Mouse (Mus musculus): ENCODE data around the gene Best3. TPM values are rescaled to one million over a fixed set of nuclear protein-coding genes. Genes with fewer than 3 reads are reported as not detected.

Gene Best3
- total RNA-seq, 2 experiments from 2014 or later: 0.28 TPM

DNA sequence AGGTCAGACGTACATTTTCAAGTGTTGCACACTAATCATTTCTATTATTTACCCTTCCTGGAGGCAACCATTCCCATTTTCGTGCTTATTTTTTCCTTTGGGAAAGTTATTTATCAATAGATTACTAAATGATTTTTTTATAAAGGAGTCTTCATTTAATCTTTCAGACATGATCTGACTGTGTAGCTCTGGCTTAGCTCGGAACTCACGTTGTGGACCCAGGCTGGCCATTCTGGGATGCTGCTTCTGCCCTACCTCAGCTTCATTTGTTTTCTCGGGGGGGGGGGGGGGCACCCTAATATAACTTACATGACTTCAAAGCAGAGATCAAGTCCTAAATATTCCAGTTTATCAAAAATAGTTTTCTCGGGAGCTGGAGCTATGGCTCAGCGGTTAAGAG lies 78.0 kb downstream of the Best3 start:
- intact Hi-C loops (cut with DNase I): no loop called here
- no peak for DNase-seq (ENCODE audit: extremely low spot score in 1 of 2, low spot score in 2 of 2)

DNA sequence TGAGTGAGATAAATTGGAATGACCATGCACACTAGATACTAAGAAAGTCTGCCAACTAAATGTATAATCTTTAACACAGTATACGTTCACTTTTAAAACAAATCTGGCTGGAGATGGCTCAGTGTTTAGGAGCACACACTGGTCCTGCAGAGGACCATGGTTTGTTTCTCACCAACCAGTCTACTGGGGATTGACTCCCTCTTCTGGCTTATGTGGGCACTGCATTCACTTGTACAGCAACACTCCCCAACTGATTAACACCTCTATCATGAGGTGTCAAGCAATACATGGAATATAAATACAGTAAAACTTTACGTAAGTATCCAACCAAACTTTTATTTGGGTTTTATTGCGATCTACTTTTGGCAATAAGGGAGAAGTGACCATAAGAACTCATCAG lies 83.0 kb downstream of the Best3 start:
- no peak for DNase-seq (ENCODE audit: extremely low spot score in 1 of 2, low spot score in 2 of 2)
- intact Hi-C loops (cut with DNase I): no loop called here

DNA sequence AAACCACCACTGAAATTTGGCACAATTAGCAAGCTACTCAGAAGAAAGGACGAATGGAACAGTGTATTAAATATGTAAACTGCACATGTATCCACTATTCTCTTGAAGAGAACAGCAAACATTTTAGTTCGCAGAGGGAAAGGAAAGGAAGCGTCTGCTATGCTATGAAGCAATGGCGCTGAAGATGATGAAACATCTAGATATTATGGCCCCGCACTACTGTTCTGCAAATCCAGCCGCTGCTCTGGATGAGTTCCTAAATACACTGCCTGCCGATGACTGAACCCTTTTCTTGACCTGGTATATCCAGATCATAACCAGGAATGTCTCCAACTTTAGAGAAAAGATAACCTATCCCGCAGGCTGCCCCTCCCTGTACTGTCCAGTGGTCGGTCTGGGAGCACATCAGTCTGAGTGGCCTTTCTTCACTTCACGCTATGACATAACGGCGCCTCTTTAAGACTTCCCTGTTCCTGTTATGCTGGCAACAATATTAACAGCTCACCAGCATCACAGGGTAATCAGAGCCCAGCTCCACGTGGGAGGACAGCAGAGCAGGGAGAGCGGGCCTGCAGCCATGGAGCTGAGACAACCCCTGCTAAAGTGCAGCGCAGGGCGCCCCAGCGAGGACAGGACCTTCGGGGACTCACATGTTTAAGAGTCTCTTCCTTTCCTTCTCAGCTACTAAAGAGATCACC lies 86.2 kb downstream of the Best3 start:
- intact Hi-C loops (cut with DNase I): no loop called here
- no peak for DNase-seq (ENCODE audit: extremely low spot score in 1 of 2, low spot score in 2 of 2)

DNA sequence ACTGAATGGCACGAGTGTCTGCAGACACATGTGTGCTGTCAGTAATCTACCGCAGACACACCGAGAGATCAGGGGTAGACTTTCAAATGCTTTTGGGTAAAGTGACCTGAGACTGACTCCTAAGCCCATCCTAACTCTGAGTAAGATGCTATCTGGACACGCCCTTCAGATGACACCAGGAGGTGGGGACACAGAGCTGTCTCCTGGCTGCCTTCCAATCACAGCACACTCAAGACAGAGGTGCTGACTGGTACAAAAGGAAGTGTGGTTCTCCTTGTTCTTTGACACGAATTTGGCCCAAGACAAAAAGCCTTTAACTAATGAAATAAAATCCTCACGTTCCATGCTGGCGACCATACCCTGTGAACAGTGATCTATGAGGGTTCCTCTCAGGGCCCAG lies 87.1 kb downstream of the Best3 start:
- no peak for DNase-seq (ENCODE audit: extremely low spot score in 1 of 2, low spot score in 2 of 2)
- intact Hi-C loops (cut with DNase I): no loop called here

Other genes with a start within 250 kb of the Best3 start
- under 1 TPM; 0.58 to 0.71 TPM for gene Myrfl, start 89.4 kb upstream of the Best3 start, total RNA-seq (2021)
- gene Rab3ip, start 35.5 kb upstream of the Best3 start, total RNA-seq (2021): 10 to 100 TPM; 39.6 to 43.4 TPM
- not detected for gene Gm10271, start 13.7 kb upstream of the Best3 start, total RNA-seq (2021)
- under 1 TPM in 1 of 2 experiments, not detected in 1; 0.39 TPM for gene Lrrc10, start 59.0 kb downstream of the Best3 start, total RNA-seq (2021)
- gene Cct2, start 77.5 kb downstream of the Best3 start, total RNA-seq (2021): 100 to 1,000 TPM; 229 to 235 TPM
- 10 to 100 TPM; 25.3 to 26.8 TPM for gene Frs2, start 162.2 kb downstream of the Best3 start, total RNA-seq (2021)
- gene Yeats4, start 238.2 kb downstream of the Best3 start, total RNA-seq (2021): 10 to 100 TPM; 61.2 to 64.2 TPM

All from left cerebral cortex, postnatal 10 days (tissue).